In genomic region chr13:45319646-45320045, GRCm38 (mm10) we compare ENCODE assay signal across 22 mouse cellular contexts.
A peak's percentile ranks its signal among the peaks of the same experiment; 100 is the strongest.
DNase-seq lines count a peak whose midpoint lies in the region; TF ChIP-seq lines count a peak whose summit lies in the region.
"Had no signal": no experiment of that assay in that cellular context is flagged by ENCODE, and none has a peak within 500 bp of the region (broad histone marks: within the 10 kb centered on the region; RNA-seq: fewer than 3 reads in every experiment).

No protein-coding gene starts in this region.

- H3K4me1 ChIP-seq in E14TG2a.4 (replicated peaks; ENCODE audit: low read depth, low read length) (peaks cover 21% of the 10 kb centered on the region), ES-E14 (ENCODE audit: control insufficient read depth in 2 of 2, insufficient read depth in 2 of 2, low read length in 2 of 2, poor library complexity in 1 of 2) (peaks cover 0 to 3% of the 10 kb centered on the region in 2 experiments; a peak in 1 of 4 replicates)
- H3K4me1 ChIP-seq: embryonic facial prominence, embryonic 13.5 days; embryonic facial prominence, embryonic 15.5 days; forebrain, embryonic 10.5 days; forebrain, embryonic 12.5 days had no signal

- no peaks in the 10 kb centered on the region for H3K79me2 ChIP-seq in C2C12 (ENCODE audit: control insufficient read depth, insufficient read depth)

- peak; percentile 60 for DNase-seq in ES-E14 (ENCODE audit: low read depth, low spot score)
- peak; percentile 87 for DNase-seq in ZHBTc4 (ENCODE audit: low read depth, low spot score)
- no peak for DNase-seq in adrenal gland, postnatal 25 days
- no peak for DNase-seq in spleen, postnatal 4 days (ENCODE audit: low spot score in 2 of 2)
- no peak for DNase-seq in left cerebral cortex, postnatal 36 days (ENCODE audit: low spot score in 2 of 2)
- DNase-seq: adrenal gland, adult 8-10 months; adrenal gland, postnatal 14 days; cerebellum, adult 11 months; cerebellum, adult 18-20 months; cerebellum, adult 8-10 months; cerebellum, adult 9-11 months; cerebellum, postnatal 14 days; cerebellum, postnatal 36 days; embryo, embryonic 11 days had no signal

- no peaks in the 10 kb centered on the region for H3K79me3 ChIP-seq in C2C12 (ENCODE audit: low read depth)

- H3ac ChIP-seq in C2C12 (ENCODE audit: control insufficient read depth, insufficient read length, low read depth), result no peak overlapping the region

- TF ChIP-seq CTCF in C2C12 (IDR thresholded peaks at IDR 0.05; ENCODE audit: control insufficient read depth, insufficient read depth, insufficient read length), result no peak
- TF ChIP-seq CTCF in E14TG2a.4 (conservative IDR thresholded peaks at IDR 0.05; ENCODE audit: low read length), result no peak

- no peak overlapping the region for H3K27ac ChIP-seq in ES-E14 (ENCODE audit: insufficient read depth, low read depth, low read length, poor library complexity, severe bottlenecking)
- H3K27ac ChIP-seq: embryonic facial prominence, embryonic 13.5 days; embryonic facial prominence, embryonic 15.5 days; forebrain, embryonic 10.5 days; forebrain, embryonic 12.5 days had no signal

- intact Hi-C loops in left cerebral cortex, postnatal 36 days (cut with DNase I), result no loop called here

- H3K36me3 ChIP-seq in C2C12 (ENCODE audit: control insufficient read depth, insufficient read depth) (no peaks in the 10 kb centered on the region), E14TG2a.4 (ENCODE audit: insufficient read depth, low read length) (no peaks in the 10 kb centered on the region), ES-E14 (ENCODE audit: control insufficient read depth, insufficient read depth, low read length, poor library complexity, severe bottlenecking) (no peaks in the 10 kb centered on the region)
- H3K36me3 ChIP-seq: embryonic facial prominence, embryonic 13.5 days; embryonic facial prominence, embryonic 15.5 days; forebrain, embryonic 10.5 days; forebrain, embryonic 12.5 days had no signal

- H3K4me3 ChIP-seq in C2C12 (ENCODE audit: insufficient read depth, poor library complexity, severe bottlenecking) (no peak overlapping the region), E14TG2a.4 (replicated peaks; ENCODE audit: low read length) (peak overlapping the region; percentile 7; the same call in 1 of the 2 replicates), ES-E14 (ENCODE audit: insufficient read depth in 1 of 2, low read depth in 1 of 2, low read length in 2 of 2, poor library complexity in 1 of 2, severe bottlenecking in 1 of 2) (peak overlapping the region in 1 of 2 experiments; percentile 43; a peak in 2 of 4 replicates)
- H3K4me3 ChIP-seq: embryonic facial prominence, embryonic 13.5 days; embryonic facial prominence, embryonic 15.5 days; erythroblast, embryonic 14.5 days; forebrain, embryonic 10.5 days; forebrain, embryonic 12.5 days had no signal

- H3K9ac ChIP-seq in ES-E14 (ENCODE audit: insufficient read depth, low read depth, low read length, poor library complexity, severe bottlenecking), result no peak overlapping the region
- H3K9ac ChIP-seq: embryonic facial prominence, embryonic 13.5 days; embryonic facial prominence, embryonic 15.5 days; forebrain, embryonic 12.5 days had no signal

- H3K27me3 ChIP-seq in C2C12 (ENCODE audit: control insufficient read depth, insufficient read depth, insufficient read length) (no peaks in the 10 kb centered on the region), E14TG2a.4 (ENCODE audit: insufficient read depth, low read length) (peaks cover 3% of the 10 kb centered on the region)
- H3K27me3 ChIP-seq: CH12.LX; embryonic facial prominence, embryonic 13.5 days; embryonic facial prominence, embryonic 15.5 days; forebrain, embryonic 12.5 days had no signal

- in situ Hi-C loops in ES-E14 (cut with MboI; ENCODE audit: low sequenced_read_pairs in 2 of 2, unreplicated experiment in 2 of 2), result no loop called here

- H3K9me3 ChIP-seq in E14TG2a.4 (ENCODE audit: low read length) (no peaks in the 10 kb centered on the region), ES-E14 (ENCODE audit: control insufficient read depth, insufficient read depth, low read depth, low read length) (no peaks in the 10 kb centered on the region)
- H3K9me3 ChIP-seq: embryonic facial prominence, embryonic 13.5 days; embryonic facial prominence, embryonic 15.5 days; forebrain, embryonic 10.5 days; forebrain, embryonic 12.5 days had no signal

TF ChIP-seq in C2C12, 6 proteins besides CTCF, POLR2A, EP300 and RAD21:
- TF ChIP-seq MYOG (IDR thresholded peaks at IDR 0.05; ENCODE audit: control insufficient read depth, extremely low read depth, insufficient read length) (no peak), USF1 (IDR thresholded peaks at IDR 0.05; ENCODE audit: low read depth) (peak; percentile 17), MAX (IDR thresholded peaks at IDR 0.05) (no peak)

TF ChIP-seq in ES-E14, 5 proteins besides CTCF, POLR2A, EP300 and RAD21:
- TF ChIP-seq HCFC1 (IDR thresholded peaks at IDR 0.05; ENCODE audit: borderline replicate concordance, insufficient read depth, low read length), result no peak
- no peak for TF ChIP-seq ZNF384 (IDR thresholded peaks at IDR 0.05; ENCODE audit: low read depth, low read length)
- no peak for TF ChIP-seq CHD2 (IDR thresholded peaks at IDR 0.05; ENCODE audit: low read depth, low read length)
- TF ChIP-seq ZC3H11A (IDR thresholded peaks at IDR 0.05; ENCODE audit: borderline replicate concordance, low read depth, low read length), result no peak
- TF ChIP-seq MAFK (IDR thresholded peaks at IDR 0.05; ENCODE audit: insufficient read depth, low read depth, low read length), result no peak

Comparison
In these comparisons a context has a peak if more than half of its experiments do, and no peak if none do; other contexts are left out.
1. DNase-seq: peak in ES-E14 (single experiment) and ZHBTc4 (single experiment); none in adrenal gland, postnatal 25 days (single experiment), spleen, postnatal 4 days (0 of 2) and left cerebral cortex, postnatal 36 days (0 of 2).